ENCODE assay signal across 27 mouse cellular contexts in the genomic region with DNA sequence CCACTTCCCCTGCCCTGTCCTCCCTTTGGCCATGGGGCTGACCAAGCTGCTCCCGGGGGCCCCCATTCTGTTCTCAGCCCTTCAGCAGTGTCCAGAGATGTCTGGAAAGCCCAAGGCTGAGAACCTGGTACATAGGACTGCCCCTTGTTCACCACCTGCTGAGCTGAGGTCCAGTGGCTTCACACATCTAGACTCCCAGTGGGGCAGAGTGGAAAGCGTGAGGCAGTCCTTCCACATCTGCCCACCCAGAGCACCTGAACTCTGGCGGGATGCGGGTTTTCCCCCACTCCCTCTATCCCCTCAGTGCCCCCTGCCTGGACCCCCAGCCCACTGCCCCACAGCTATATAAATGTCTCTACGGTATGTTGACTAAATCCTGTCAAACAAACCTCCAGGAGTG. TPM values are rescaled to one million over a fixed set of nuclear protein-coding genes. Genes with fewer than 3 reads are reported as not detected.
DNase-seq lines count a peak whose midpoint lies in the region; ATAC-seq lines count a peak whose summit lies in the region.
"Had no signal": no experiment of that assay in that cellular context is flagged by ENCODE, and none has a peak within 500 bp of the region (broad histone marks: within the 10 kb centered on the region; RNA-seq: fewer than 3 reads in every experiment).

No protein-coding gene starts in this region.

- H3K9ac ChIP-seq in forebrain, embryonic 11.5 days (ENCODE audit: low read length), result no peak overlapping the region
- H3K9ac ChIP-seq in forebrain, embryonic 14.5 days (ENCODE audit: low read length), result no peak overlapping the region
- H3K9ac ChIP-seq in hindbrain, embryonic 12.5 days, result no peak overlapping the region
- no peak overlapping the region for H3K9ac ChIP-seq in hindbrain, embryonic 13.5 days
- no peak overlapping the region for H3K9ac ChIP-seq in midbrain, embryonic 12.5 days (replicated peaks)
- no peak overlapping the region for H3K9ac ChIP-seq in midbrain, embryonic 16.5 days (ENCODE audit: low read depth, low read length)
- H3K9ac ChIP-seq: embryonic facial prominence, embryonic 13.5 days; forebrain, postnatal 0 days; heart, embryonic 13.5 days; intestine, embryonic 15.5 days had no signal

- WGBS in forebrain, embryonic 11.5 days, result 91% methylated on average over 5 of the region's 5 CpGs
- WGBS in forebrain, embryonic 14.5 days, result 92% methylated on average over 5 of the region's 5 CpGs
- WGBS in hindbrain, embryonic 12.5 days, result 90% methylated on average over 5 of the region's 5 CpGs
- WGBS in hindbrain, embryonic 13.5 days, result 92% methylated on average over 5 of the region's 5 CpGs
- WGBS in midbrain, embryonic 12.5 days, result 94% methylated on average over 5 of the region's 5 CpGs
- 95% methylated on average over 5 of the region's 5 CpGs for WGBS in midbrain, embryonic 16.5 days

- no peaks in the 10 kb centered on the region for H3K36me3 ChIP-seq in forebrain, embryonic 11.5 days (ENCODE audit: control insufficient read depth, insufficient read depth, low read length)
- H3K36me3 ChIP-seq in forebrain, embryonic 14.5 days (ENCODE audit: control insufficient read depth, insufficient read depth, low read length), result no peaks in the 10 kb centered on the region
- no peaks in the 10 kb centered on the region for H3K36me3 ChIP-seq in hindbrain, embryonic 12.5 days
- no peaks in the 10 kb centered on the region for H3K36me3 ChIP-seq in hindbrain, embryonic 13.5 days
- H3K36me3 ChIP-seq in midbrain, embryonic 12.5 days, result no peaks in the 10 kb centered on the region
- no peaks in the 10 kb centered on the region for H3K36me3 ChIP-seq in midbrain, embryonic 16.5 days (ENCODE audit: control insufficient read depth, insufficient read depth, low read length)
- H3K36me3 ChIP-seq: embryonic facial prominence, embryonic 13.5 days; heart, embryonic 13.5 days; intestine, embryonic 15.5 days had no signal

- no peak; the same call in 1 of the 2 replicates for ATAC-seq in forebrain, embryonic 11.5 days (replicated peaks; ENCODE audit: low FRiP score)
- no peak for ATAC-seq in forebrain, embryonic 14.5 days
- peak; percentile 46; the same call in 1 of the 2 replicates for ATAC-seq in hindbrain, embryonic 12.5 days (ENCODE audit: low FRiP score)
- no peak for ATAC-seq in hindbrain, embryonic 13.5 days (ENCODE audit: low FRiP score)
- ATAC-seq in midbrain, embryonic 12.5 days (ENCODE audit: low FRiP score, low read depth), result peak; percentile 38; the same call in 1 of the 2 replicates
- no peak for ATAC-seq in midbrain, embryonic 16.5 days
- ATAC-seq: forebrain, postnatal 0 days; hindbrain, embryonic 16.5 days; intestine, embryonic 15.5 days had no signal

- H3K4me3 ChIP-seq in forebrain, embryonic 11.5 days (ENCODE audit: low read depth, low read length), result no peak overlapping the region
- no peak overlapping the region for H3K4me3 ChIP-seq in forebrain, embryonic 14.5 days (ENCODE audit: low read depth, low read length)
- H3K4me3 ChIP-seq in hindbrain, embryonic 12.5 days, result no peak overlapping the region
- H3K4me3 ChIP-seq in hindbrain, embryonic 13.5 days, result no peak overlapping the region
- H3K4me3 ChIP-seq in midbrain, embryonic 12.5 days, result no peak overlapping the region
- H3K4me3 ChIP-seq in midbrain, embryonic 16.5 days (ENCODE audit: low read depth, low read length), result no peak overlapping the region
- H3K4me3 ChIP-seq: embryonic facial prominence, embryonic 13.5 days; forebrain, embryonic 10.5 days; gastrocnemius, adult 2 months; heart, embryonic 13.5 days; intestine, embryonic 15.5 days had no signal

- DNase-seq in forebrain, embryonic 11.5 days (ENCODE audit: low spot score), result peak; percentile 48
- DNase-seq in forebrain, embryonic 14.5 days (ENCODE audit: low spot score), result no peak
- no peak for DNase-seq in spleen, adult 12 weeks (ENCODE audit: low spot score)
- DNase-seq: adrenal gland, adult 2 months; adrenal gland, postnatal 14 days; B cell, adult 2 months; cerebellum, adult 11 months; cerebellum, adult 2 months; cerebellum, adult 9-11 months; cerebellum, postnatal 25 days; forebrain, postnatal 0 days; gastrocnemius, adult 2 months; gastrocnemius, postnatal 14 days; heart, adult 11 months; heart, postnatal 14 days; heart, postnatal 4 days had no signal

- H3K4me2 ChIP-seq in forebrain, embryonic 11.5 days (ENCODE audit: low read depth, low read length, severe bottlenecking), result no peak overlapping the region
- no peak overlapping the region for H3K4me2 ChIP-seq in forebrain, embryonic 14.5 days (ENCODE audit: low read length)
- no peak overlapping the region for H3K4me2 ChIP-seq in hindbrain, embryonic 12.5 days (replicated peaks)
- H3K4me2 ChIP-seq in hindbrain, embryonic 13.5 days, result no peak overlapping the region
- no peak overlapping the region for H3K4me2 ChIP-seq in midbrain, embryonic 12.5 days (replicated peaks)
- no peak overlapping the region for H3K4me2 ChIP-seq in midbrain, embryonic 16.5 days (ENCODE audit: low read length)
- H3K4me2 ChIP-seq: embryonic facial prominence, embryonic 13.5 days; heart, embryonic 13.5 days; intestine, embryonic 15.5 days had no signal

- no peaks in the 10 kb centered on the region for H3K27me3 ChIP-seq in forebrain, embryonic 11.5 days (ENCODE audit: control insufficient read depth, insufficient read depth, low read length)
- H3K27me3 ChIP-seq in forebrain, embryonic 14.5 days (replicated peaks; ENCODE audit: control insufficient read depth, insufficient read depth, low read length), result no peaks in the 10 kb centered on the region
- no peaks in the 10 kb centered on the region for H3K27me3 ChIP-seq in hindbrain, embryonic 12.5 days
- no peaks in the 10 kb centered on the region for H3K27me3 ChIP-seq in hindbrain, embryonic 13.5 days
- no peaks in the 10 kb centered on the region for H3K27me3 ChIP-seq in midbrain, embryonic 12.5 days
- H3K27me3 ChIP-seq in midbrain, embryonic 16.5 days (ENCODE audit: control insufficient read depth, insufficient read depth, low read depth, low read length), result no peaks in the 10 kb centered on the region
- H3K27me3 ChIP-seq: embryonic facial prominence, embryonic 13.5 days; heart, embryonic 13.5 days; intestine, embryonic 15.5 days had no signal

- H3K27ac ChIP-seq in forebrain, embryonic 11.5 days (ENCODE audit: low read depth, low read length), result no peak overlapping the region
- H3K27ac ChIP-seq in forebrain, embryonic 14.5 days (ENCODE audit: low read depth, low read length), result no peak overlapping the region
- H3K27ac ChIP-seq in hindbrain, embryonic 12.5 days, result no peak overlapping the region
- H3K27ac ChIP-seq in hindbrain, embryonic 13.5 days, result no peak overlapping the region
- no peak overlapping the region for H3K27ac ChIP-seq in midbrain, embryonic 12.5 days (replicated peaks)
- no peak overlapping the region for H3K27ac ChIP-seq in midbrain, embryonic 16.5 days (ENCODE audit: low read length)
- H3K27ac ChIP-seq: embryonic facial prominence, embryonic 13.5 days; forebrain, embryonic 10.5 days; gastrocnemius, adult 2 months; heart, embryonic 13.5 days; intestine, embryonic 15.5 days had no signal

- no peaks in the 10 kb centered on the region for H3K9me3 ChIP-seq in forebrain, embryonic 11.5 days (ENCODE audit: control insufficient read depth, low read length)
- no peaks in the 10 kb centered on the region for H3K9me3 ChIP-seq in forebrain, embryonic 14.5 days (replicated peaks; ENCODE audit: control insufficient read depth, low read length)
- H3K9me3 ChIP-seq in hindbrain, embryonic 12.5 days (replicated peaks), result no peaks in the 10 kb centered on the region
- no peaks in the 10 kb centered on the region for H3K9me3 ChIP-seq in hindbrain, embryonic 13.5 days
- H3K9me3 ChIP-seq in midbrain, embryonic 12.5 days, result no peaks in the 10 kb centered on the region
- no peaks in the 10 kb centered on the region for H3K9me3 ChIP-seq in midbrain, embryonic 16.5 days (replicated peaks; ENCODE audit: control insufficient read depth, low read length, poor library complexity, severe bottlenecking)
- H3K9me3 ChIP-seq: embryonic facial prominence, embryonic 13.5 days; forebrain, embryonic 10.5 days; heart, embryonic 13.5 days; intestine, embryonic 15.5 days had no signal

- no peaks in the 10 kb centered on the region for H3K4me1 ChIP-seq in forebrain, embryonic 11.5 days (replicated peaks; ENCODE audit: control insufficient read depth, insufficient read depth, low read length)
- H3K4me1 ChIP-seq in forebrain, embryonic 14.5 days (ENCODE audit: control insufficient read depth, insufficient read depth, low read length), result no peaks in the 10 kb centered on the region
- H3K4me1 ChIP-seq in hindbrain, embryonic 12.5 days, result no peaks in the 10 kb centered on the region
- no peaks in the 10 kb centered on the region for H3K4me1 ChIP-seq in hindbrain, embryonic 13.5 days (replicated peaks)
- H3K4me1 ChIP-seq in midbrain, embryonic 12.5 days, result no peaks in the 10 kb centered on the region
- H3K4me1 ChIP-seq in midbrain, embryonic 16.5 days (ENCODE audit: control insufficient read depth, insufficient read depth, low read length), result no peaks in the 10 kb centered on the region
- H3K4me1 ChIP-seq: embryonic facial prominence, embryonic 13.5 days; forebrain, embryonic 10.5 days; heart, embryonic 13.5 days; intestine, embryonic 15.5 days had no signal

RNA-seq across cellular contexts. Expression of a gene that starts 55.2 kb away (rescaled TPM):
- not detected in 2 replicates for polyA plus RNA-seq in forebrain, embryonic 11.5 days (2014; fragmentation: Nextera tagmentation; extraction: Ambion mirVana)
- not detected in 2 replicates for polyA plus RNA-seq in forebrain, embryonic 14.5 days (2014; fragmentation: Nextera tagmentation; extraction: Ambion mirVana)
- not detected in 2 replicates for polyA plus RNA-seq in hindbrain, embryonic 12.5 days (2016; fragmentation: Nextera tagmentation; extraction: Ambion mirVana)
- not detected in 2 replicates for polyA plus RNA-seq in hindbrain, embryonic 13.5 days (2015; fragmentation: Nextera tagmentation; extraction: Ambion mirVana)
- polyA plus RNA-seq in midbrain, embryonic 12.5 days (2016; fragmentation: Nextera tagmentation; extraction: Ambion mirVana), result not detected in 2 replicates
- not detected in 2 replicates for polyA plus RNA-seq in midbrain, embryonic 16.5 days (2015; fragmentation: Nextera tagmentation; extraction: Ambion mirVana)
- polyA plus RNA-seq: adrenal gland, adult 2 months; cerebellum, adult 2 months; embryonic facial prominence, embryonic 13.5 days; forebrain, embryonic 10.5 days; forebrain, postnatal 0 days; frontal cortex, adult 2 months; heart, embryonic 16.5 days; hindbrain, embryonic 16.5 days; intestine, embryonic 15.5 days had no signal

RNA-seq across cellular contexts. Expression of a gene that starts 56.0 kb away (rescaled TPM):
- polyA plus RNA-seq in forebrain, embryonic 11.5 days (2014; fragmentation: Nextera tagmentation; extraction: Ambion mirVana), result 20.8 and 23.6 TPM in 2 replicates
- polyA plus RNA-seq in forebrain, embryonic 14.5 days (2014; fragmentation: Nextera tagmentation; extraction: Ambion mirVana), result 8.6 and 10.2 TPM in 2 replicates
- polyA plus RNA-seq in hindbrain, embryonic 12.5 days (2016; fragmentation: Nextera tagmentation; extraction: Ambion mirVana), result 11.1 and 15.4 TPM in 2 replicates
- 3.9 and 5.0 TPM in 2 replicates for polyA plus RNA-seq in hindbrain, embryonic 13.5 days (2015; fragmentation: Nextera tagmentation; extraction: Ambion mirVana)
- polyA plus RNA-seq in midbrain, embryonic 12.5 days (2016; fragmentation: Nextera tagmentation; extraction: Ambion mirVana), result 16.9 and 17.1 TPM in 2 replicates
- 2.3 and 2.7 TPM in 2 replicates for polyA plus RNA-seq in midbrain, embryonic 16.5 days (2015; fragmentation: Nextera tagmentation; extraction: Ambion mirVana)

Comparison
In these comparisons a context has a peak if more than half of its experiments do, and no peak if none do; other contexts are left out.
1. ATAC-seq: peak in hindbrain, embryonic 12.5 days (single experiment) and midbrain, embryonic 12.5 days (single experiment); none in forebrain, embryonic 11.5 days (single experiment), forebrain, embryonic 14.5 days (single experiment), hindbrain, embryonic 13.5 days (single experiment) and midbrain, embryonic 16.5 days (single experiment).